Mouse (Mus musculus) spleen, adult 2 months (tissue): ENCODE results near the gene Nuak1. TPM values are rescaled to one million over a fixed set of nuclear protein-coding genes. Genes with fewer than 3 reads are reported as not detected.

Experiments used
- DNase-seq, 2 experiments: peaks; one replicate each; pipeline versions ENCODE4 v3.0.0 to v3.0.0-alpha.2; 2012 to 2021; ENCODE audit warnings: low spot score in 2 of 2, low read depth in 1 of 2
- H3K27ac ChIP-seq: fragments of 200-500 bp; 2 replicates; pipeline ENCODE4 v1.5.1; 2012; ENCODE audit warnings: low read length, inconsistent platforms; ENCODE audit not compliant: insufficient read depth
- H3K27me3 ChIP-seq: fragments of 200-500 bp; 2 replicates; pipeline ENCODE4 v1.6.1; 2012; ENCODE audit warnings: mild to moderate bottlenecking, moderate library complexity, low read length, inconsistent platforms; ENCODE audit not compliant: control insufficient read depth, insufficient read depth
- H3K36me3 ChIP-seq: fragments of 200-500 bp; 2 replicates; pipeline ENCODE4 v1.6.1; 2012; ENCODE audit warnings: mild to moderate bottlenecking, low read length, inconsistent platforms; ENCODE audit not compliant: control insufficient read depth, insufficient read depth
- H3K4me1 ChIP-seq: fragments of 200-500 bp; 2 replicates; pipeline ENCODE4 v1.6.1; 2011; ENCODE audit warnings: inconsistent platforms; ENCODE audit not compliant: control insufficient read depth, insufficient read depth, insufficient read length
- H3K4me3 ChIP-seq: fragments of 200-500 bp; 2 replicates; pipeline ENCODE4 v1.5.1; 2011; ENCODE audit warnings: mild to moderate bottlenecking, inconsistent platforms; ENCODE audit not compliant: insufficient read depth, insufficient read length; ENCODE audit errors: extremely low read depth
- CTCF ChIP-seq: fragments of 200-500 bp; IDR thresholded peaks from 2 replicates; pipeline ENCODE4 v1.5.1; 2011; ENCODE audit warnings: mild to moderate bottlenecking, inconsistent platforms; ENCODE audit not compliant: insufficient read depth, insufficient read length, insufficient replicate concordance; ENCODE audit errors: extremely low read depth
- POLR2A ChIP-seq: fragments of 200-500 bp; IDR thresholded peaks from 2 replicates; pipeline ENCODE4 v1.6.1; 2011; ENCODE audit warnings: low read depth, low read length, inconsistent platforms
- WGBS: fragments of 180-500 bp; shearing (Covaris S2); methylation state at CpG from one replicate; pipeline ENCODE4 v1.1.7; 2018; 5-methylcytosine and 5-hydroxymethylcytosine counted together
- polyA plus RNA-seq: library from polyadenylated mRNA; depleted of rRNA; stranded (reverse); fragments of >200 nt; gene quantifications from 2 replicates; pipeline ENCODE4 v1.2.3, GENCODE M21; 2012

Nuak1 gene
- polyA plus RNA-seq, 1 experiment: 7.0 TPM

DNA sequence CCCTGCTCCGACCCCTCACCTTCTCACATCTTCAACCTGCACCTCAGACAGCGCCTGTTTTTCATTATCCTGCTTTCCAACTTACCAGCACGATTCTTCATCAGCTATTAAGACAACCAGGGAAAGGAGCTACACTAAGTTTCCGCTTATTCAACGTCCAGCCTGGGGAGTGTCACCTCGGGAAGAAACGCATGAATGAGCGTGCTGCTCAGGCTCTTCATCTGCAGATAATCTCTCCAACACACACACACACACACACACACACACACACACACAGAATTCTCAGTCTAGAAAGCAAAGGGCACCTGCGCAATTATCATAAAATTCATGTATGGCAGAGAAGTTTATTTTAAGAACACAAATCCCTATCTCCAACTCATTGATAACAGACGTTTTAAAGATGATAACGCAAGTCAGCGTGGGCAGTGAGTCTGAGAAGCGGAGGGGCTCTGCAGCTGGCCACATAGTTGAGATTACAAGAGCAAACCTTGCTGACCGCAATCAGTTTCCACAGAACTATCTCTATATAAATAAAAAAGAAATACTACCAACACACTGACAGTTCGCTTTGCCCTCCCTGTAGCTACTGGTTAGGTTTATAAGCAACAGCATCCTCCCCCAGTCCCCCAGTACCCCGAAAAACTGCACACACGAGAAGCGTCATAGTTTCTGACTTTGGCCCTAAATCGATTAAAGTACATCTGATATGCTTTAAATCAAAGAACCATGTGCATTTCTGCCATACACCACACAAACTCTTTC, 1.8 kb downstream of the Nuak1 start:
- WGBS: 60% methylated on average over 19 of the region's 19 CpGs
- Histone ChIP-seq H3K36me3 (no peaks in the 10 kb centered on the region), H3K4me3 (0 out of 2 replicates have a peak overlapping the region, but pooled peaks have one; percentile 23), H3K27ac (peak overlapping the region; percentile 10; the same call in 1 of the 2 replicates), H3K4me1 (peaks cover 15% of the 10 kb centered on the region), H3K27me3 (0 out of 2 replicates have a peak, but pooled peaks cover 2% of the 10 kb centered on the region)
- DNase-seq: no peak
- TF ChIP-seq CTCF (no peak), POLR2A (no peak)

DNA sequence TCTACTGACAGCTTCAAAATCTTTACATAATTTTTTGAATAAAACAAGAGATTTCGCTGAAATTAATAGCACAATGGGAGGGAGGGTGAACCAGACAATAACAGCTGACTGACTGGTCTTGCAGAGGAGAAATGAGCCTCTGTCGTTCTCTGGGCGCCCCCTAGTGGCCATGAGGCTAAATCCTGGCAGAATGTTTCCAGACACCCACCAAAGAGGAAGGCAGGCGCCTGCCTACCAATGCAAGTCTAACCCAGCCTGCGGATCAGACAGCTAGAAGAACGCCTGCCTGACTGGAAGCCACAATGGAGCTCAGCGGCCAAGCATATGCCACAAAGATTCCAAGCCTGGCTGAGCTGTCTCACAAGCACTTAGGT, 2.4 kb downstream of the Nuak1 start:
- H3K36me3 ChIP-seq: no peaks in the 10 kb centered on the region
- TF ChIP-seq CTCF (peak; percentile 81; the same call in 1 of the 2 replicates), POLR2A (no peak)
- under 1% methylated on average over 7 of the region's 7 CpGs for WGBS
- peak; percentile 70 to 89 for DNase-seq
- H3K27ac ChIP-seq: peak overlapping the region; percentile 10; the same call in 1 of the 2 replicates
- peaks cover 15% of the 10 kb centered on the region for H3K4me1 ChIP-seq
- no peak overlapping the region for H3K4me3 ChIP-seq
- H3K27me3 ChIP-seq: 0 out of 2 replicates have a peak, but pooled peaks cover 2% of the 10 kb centered on the region

DNA sequence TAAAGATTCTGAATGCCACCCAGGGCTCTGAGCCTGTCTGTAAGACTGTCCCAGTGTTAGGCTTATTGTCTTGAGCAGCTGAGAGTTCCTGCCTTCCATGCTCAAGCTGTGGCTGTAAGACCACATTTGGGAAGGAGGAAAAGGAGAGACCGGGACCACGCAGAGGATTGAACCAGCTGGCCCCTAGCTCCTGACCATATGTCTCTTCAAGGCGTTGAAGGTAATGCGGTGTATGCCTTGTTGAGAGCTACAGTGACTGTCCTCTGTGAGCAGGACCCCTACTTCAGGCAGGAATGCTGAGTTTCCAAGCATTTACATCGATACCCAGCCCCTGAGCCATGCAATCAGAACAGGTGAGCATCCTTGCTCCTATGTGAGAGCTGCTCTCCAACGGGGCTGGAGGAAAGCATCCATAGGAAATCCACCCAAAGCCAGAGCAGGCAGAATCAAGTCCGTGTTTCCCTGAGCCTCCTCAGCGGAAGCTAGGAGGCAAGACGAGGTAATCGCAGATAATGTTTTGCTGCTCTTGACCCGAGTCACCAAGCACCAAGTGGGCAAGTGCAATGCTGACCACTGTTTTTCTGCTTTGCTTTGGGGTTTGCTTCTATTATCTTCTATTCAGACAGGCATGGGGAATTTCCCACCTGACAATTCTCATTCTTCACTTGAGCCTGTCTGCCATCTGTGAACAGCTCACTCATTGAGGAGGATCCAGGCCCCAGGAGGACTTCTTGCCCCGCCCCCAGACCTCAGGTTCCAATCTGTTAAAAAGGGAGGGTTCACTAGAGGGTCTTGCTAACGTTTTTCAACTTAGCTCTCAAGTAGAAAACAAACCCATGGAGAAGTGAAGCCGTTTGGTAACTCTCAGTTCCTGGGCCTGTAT, 3.0 kb downstream of the Nuak1 start:
- Histone ChIP-seq H3K4me3 (no peak overlapping the region), H3K4me1 (peaks cover 15% of the 10 kb centered on the region), H3K27me3 (0 out of 2 replicates have a peak, but pooled peaks cover 2% of the 10 kb centered on the region), H3K36me3 (no peaks in the 10 kb centered on the region), H3K27ac (no peak overlapping the region)
- TF ChIP-seq POLR2A (no peak), CTCF (no peak)
- WGBS: 59% methylated on average over 14 of the region's 14 CpGs
- no peak for DNase-seq

DNA sequence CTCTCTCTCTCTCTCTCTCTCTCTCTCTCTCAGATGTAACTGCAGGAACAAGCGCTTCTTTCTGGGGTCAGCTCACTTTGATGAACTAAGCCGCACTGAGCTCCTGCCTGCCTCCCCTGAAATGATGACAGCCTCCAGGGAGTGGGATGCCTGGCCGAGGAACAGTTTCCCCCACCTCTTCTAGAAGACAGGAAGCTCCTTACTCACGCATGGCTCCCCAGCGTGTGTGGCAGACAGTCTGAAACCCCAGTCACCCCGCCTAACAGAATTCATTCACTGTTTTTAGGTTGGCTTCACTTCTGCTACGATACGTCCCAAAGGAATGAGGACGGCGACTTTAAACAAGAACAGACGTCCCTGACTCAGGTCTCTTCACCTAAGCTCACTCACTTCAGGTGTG, 4.5 kb downstream of the Nuak1 start:
- whole genome bisulfite sequencing: 35% methylated on average over 11 of the region's 11 CpGs
- Histone ChIP-seq H3K4me3 (no peak overlapping the region), H3K27me3 (0 out of 2 replicates have a peak, but pooled peaks cover 2% of the 10 kb centered on the region), H3K4me1 (peaks cover 10% of the 10 kb centered on the region), H3K27ac (no peak overlapping the region), H3K36me3 (no peaks in the 10 kb centered on the region)
- TF ChIP-seq POLR2A (no peak), CTCF (no peak)
- no peak for DNase-seq

DNA sequence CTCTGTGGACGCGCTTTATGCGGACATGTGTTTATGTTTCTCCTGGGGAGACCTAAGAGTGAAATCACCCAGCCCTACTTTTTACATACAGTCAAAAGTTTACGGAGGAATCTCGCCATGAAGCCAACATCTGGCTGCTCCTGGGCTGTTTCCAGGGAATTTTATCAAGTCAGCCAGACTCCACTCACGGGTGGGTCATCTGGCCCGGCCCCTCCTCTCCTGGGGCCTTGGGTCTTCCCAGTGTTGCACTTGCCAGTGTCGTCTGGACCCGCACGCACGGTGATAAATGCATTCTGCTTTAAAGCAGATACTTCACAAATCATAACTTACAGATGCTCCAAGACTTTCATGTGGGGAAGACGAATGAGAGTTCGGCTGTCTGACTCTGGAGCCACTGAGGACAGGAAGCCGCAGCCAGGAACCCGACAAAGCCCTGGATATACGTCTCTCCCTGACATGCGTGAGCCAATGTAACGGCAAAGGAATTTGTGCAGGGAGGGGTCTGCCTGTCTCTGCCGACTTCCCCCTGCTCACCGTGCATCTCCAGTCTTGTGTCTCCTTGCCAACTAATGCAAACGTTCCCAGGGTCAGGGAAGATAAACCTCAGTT, 7.1 kb downstream of the Nuak1 start:
- H3K27me3 ChIP-seq: no peaks in the 10 kb centered on the region
- TF ChIP-seq CTCF: no peak
- TF ChIP-seq POLR2A: no peak
- peaks cover 8% of the 10 kb centered on the region; the same call in 1 of the 2 replicates for H3K4me1 ChIP-seq
- H3K4me3 ChIP-seq: no peak overlapping the region
- WGBS: 88% methylated on average over 21 of the region's 21 CpGs
- no peak overlapping the region for H3K27ac ChIP-seq
- DNase-seq: no peak
- H3K36me3 ChIP-seq: no peaks in the 10 kb centered on the region

DNA sequence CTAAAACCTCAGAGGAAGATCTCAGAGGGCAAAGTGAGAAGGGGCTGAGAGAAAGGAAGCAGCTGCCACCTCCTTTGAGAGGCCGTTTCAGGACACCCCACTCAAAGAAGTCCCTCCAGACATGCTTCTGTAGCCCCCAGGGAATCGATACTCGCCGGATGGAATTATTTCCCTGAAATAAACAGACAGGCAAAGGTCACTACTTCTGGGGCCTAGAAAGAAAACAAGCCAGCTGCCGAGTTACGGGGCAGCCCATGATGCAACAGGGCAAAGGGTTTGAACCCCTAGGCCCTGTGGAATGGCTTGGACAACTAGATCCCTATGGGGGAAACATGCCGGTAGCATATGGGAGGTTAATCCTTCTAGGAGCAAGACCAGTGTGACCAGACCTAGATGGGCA, 16.0 kb downstream of the Nuak1 start:
- Histone ChIP-seq H3K4me3 (no peak overlapping the region), H3K27me3 (no peaks in the 10 kb centered on the region), H3K4me1 (peaks cover 17% of the 10 kb centered on the region; the same call in 1 of the 2 replicates), H3K27ac (peak overlapping the region; percentile 10; the same call in 1 of the 2 replicates), H3K36me3 (no peaks in the 10 kb centered on the region)
- no peak for DNase-seq
- 30% methylated on average over 7 of the region's 7 CpGs for WGBS
- TF ChIP-seq POLR2A: no peak
- TF ChIP-seq CTCF: no peak
